Mouse (Mus musculus): ENCODE measurements around the gene Zbtb11. TPM values are rescaled to one million over a fixed set of nuclear protein-coding genes. Genes with fewer than 3 reads are reported as not detected.
"Not testable (repeated sequence)": the region's sequence is repeated elsewhere in the genome, so short reads cannot be mapped to it uniquely, and the experiment has no call there.

Zbtb11 gene
- polyA plus RNA-seq, 1 experiment, result 0.22 TPM

- Histone ChIP-seq H3K27me3 (ENCODE audit: control insufficient read depth) (no peaks in the 10 kb centered on the region), H3K4me3 (replicated peaks) (no peak overlapping the region), H3K9me3 (ENCODE audit: control insufficient read depth, low read length) (no peaks in the 10 kb centered on the region), H3K4me1 (ENCODE audit: control insufficient read depth) (peaks cover 15% of the 10 kb centered on the region), H3K36me3 (ENCODE audit: control insufficient read depth) (no peaks in the 10 kb centered on the region)
- TF ChIP-seq GATA1 (IDR thresholded peaks at IDR 0.05; ENCODE audit: low read length) (no peak), TAL1 (IDR thresholded peaks at IDR 0.05; ENCODE audit: low read length) (no peak)
These were observed 24.7 kb upstream of the Zbtb11 start for GRCm38 (mm10) chr16:55948963-55949362.

DNA sequence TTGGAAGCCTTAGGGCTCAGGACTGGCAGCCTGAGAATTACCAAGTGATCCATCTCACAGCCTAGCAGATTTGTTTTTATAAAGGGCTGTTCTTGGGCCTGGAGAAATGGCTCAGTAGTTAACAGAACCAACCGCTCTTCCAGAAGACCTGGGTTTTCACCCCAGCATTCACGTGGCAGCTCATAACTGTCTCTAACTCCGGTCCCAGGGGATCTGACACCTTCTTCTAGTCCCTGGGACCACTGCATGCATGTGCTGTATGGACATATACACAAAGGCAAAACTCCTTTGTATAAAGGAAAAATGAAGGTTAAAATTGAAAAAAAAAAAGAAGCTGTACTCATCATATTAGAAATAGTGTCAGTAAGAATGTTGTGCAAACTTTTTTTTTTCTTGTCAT, 23.2 kb upstream of the Zbtb11 start:
- peaks cover 15% of the 10 kb centered on the region for H3K4me1 ChIP-seq (ENCODE audit: control insufficient read depth)
- no peaks in the 10 kb centered on the region for H3K36me3 ChIP-seq (ENCODE audit: control insufficient read depth)
- no peak overlapping the region for H3K4me3 ChIP-seq (replicated peaks)
- H3K9me3 ChIP-seq (ENCODE audit: control insufficient read depth, low read length), result no peaks in the 10 kb centered on the region
- TF ChIP-seq TAL1 (IDR thresholded peaks at IDR 0.05; ENCODE audit: low read length) (no peak), GATA1 (IDR thresholded peaks at IDR 0.05; ENCODE audit: low read length) (no peak)
- no peaks in the 10 kb centered on the region for H3K27me3 ChIP-seq (ENCODE audit: control insufficient read depth)

GRCm38 (mm10) chr16:55950946-55951678, 22.6 kb upstream of the Zbtb11 start:
- H3K4me1 ChIP-seq (ENCODE audit: control insufficient read depth), result peaks cover 15% of the 10 kb centered on the region
- H3K27me3 ChIP-seq (ENCODE audit: control insufficient read depth), result no peaks in the 10 kb centered on the region
- TF ChIP-seq TAL1 (IDR thresholded peaks at IDR 0.05; ENCODE audit: low read length), result no peak
- TF ChIP-seq GATA1 (IDR thresholded peaks at IDR 0.05; ENCODE audit: low read length), result no peak
- H3K36me3 ChIP-seq (ENCODE audit: control insufficient read depth), result no peaks in the 10 kb centered on the region
- H3K4me3 ChIP-seq (replicated peaks), result peak overlapping the region; percentile 62
- no peaks in the 10 kb centered on the region; the same call in 1 of the 2 replicates for H3K9me3 ChIP-seq (ENCODE audit: control insufficient read depth, low read length)

GRCm38 (mm10) chr16:55951679-55952327, 21.9 kb upstream of the Zbtb11 start:
- TF ChIP-seq TAL1 (IDR thresholded peaks at IDR 0.05; ENCODE audit: low read length), result no peak
- TF ChIP-seq GATA1 (IDR thresholded peaks at IDR 0.05; ENCODE audit: low read length), result no peak
- Histone ChIP-seq H3K4me1 (ENCODE audit: control insufficient read depth) (peaks cover 15% of the 10 kb centered on the region), H3K4me3 (replicated peaks) (no peak overlapping the region), H3K36me3 (ENCODE audit: control insufficient read depth) (no peaks in the 10 kb centered on the region), H3K27me3 (ENCODE audit: control insufficient read depth) (no peaks in the 10 kb centered on the region), H3K9me3 (ENCODE audit: control insufficient read depth, low read length) (peaks cover 3% of the 10 kb centered on the region)

DNA sequence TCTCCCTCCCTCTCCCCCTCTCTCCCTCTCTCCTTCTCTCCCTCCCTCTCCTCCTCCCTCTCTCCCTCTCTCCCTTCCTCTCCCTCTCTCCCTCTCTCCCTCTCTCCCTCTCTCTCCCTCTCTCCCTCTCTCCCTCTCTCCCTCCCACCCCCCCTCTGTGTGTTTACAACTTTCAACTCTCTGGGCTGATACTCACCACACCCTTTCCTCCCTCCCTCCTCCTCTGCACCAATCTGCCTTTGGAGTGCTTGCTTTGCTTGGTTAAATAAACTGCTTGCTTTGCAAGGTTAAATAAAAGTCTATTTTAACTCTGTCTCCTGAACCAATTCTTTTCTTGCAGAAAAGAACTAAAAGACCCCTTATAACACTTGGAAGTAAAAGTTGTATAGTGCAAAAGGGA, 20.9 kb upstream of the Zbtb11 start:
- Histone ChIP-seq H3K9me3 (ENCODE audit: control insufficient read depth, low read length) (peaks cover 3% of the 10 kb centered on the region), H3K4me3 (replicated peaks) (no peak overlapping the region)

GRCm38 (mm10) chr16:55954196-55954595, 19.5 kb upstream of the Zbtb11 start:
- not testable (repeated sequence) for H3K4me3 ChIP-seq (replicated peaks); H3K27me3 ChIP-seq (ENCODE audit: control insufficient read depth); H3K36me3 ChIP-seq (ENCODE audit: control insufficient read depth); H3K9me3 ChIP-seq (ENCODE audit: control insufficient read depth, low read length)
- H3K4me1 ChIP-seq (ENCODE audit: control insufficient read depth), result peaks cover 13% of the 10 kb centered on the region

More for the DNA sequence above, 20.9 kb upstream of the Zbtb11 start:
- Histone ChIP-seq H3K27me3 (ENCODE audit: control insufficient read depth) (no peaks in the 10 kb centered on the region), H3K4me1 (ENCODE audit: control insufficient read depth) (peaks cover 15% of the 10 kb centered on the region), H3K36me3 (ENCODE audit: control insufficient read depth) (no peaks in the 10 kb centered on the region)
- TF ChIP-seq GATA1 (IDR thresholded peaks at IDR 0.05; ENCODE audit: low read length) (no peak), TAL1 (IDR thresholded peaks at IDR 0.05; ENCODE audit: low read length) (no peak)

DNA sequence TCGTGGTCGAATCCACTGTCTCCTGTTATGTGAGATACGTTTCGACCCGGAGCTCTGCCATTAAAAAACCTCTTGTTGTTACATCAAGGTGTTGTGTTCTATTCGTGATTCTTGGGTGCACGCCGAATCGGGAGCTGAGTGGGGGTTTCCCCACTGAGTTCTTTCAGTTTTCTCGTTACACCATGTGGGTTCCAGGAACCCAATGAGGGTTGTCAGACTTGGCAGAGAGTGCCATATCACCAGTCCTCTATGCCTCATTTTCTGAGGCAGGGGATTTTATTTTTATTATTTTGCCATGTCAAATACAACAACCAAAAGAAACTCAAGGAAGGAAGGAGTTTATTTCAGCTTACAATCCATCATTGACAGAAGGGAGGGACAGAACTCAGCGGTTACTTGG, 10.6 kb upstream of the Zbtb11 start:
- Histone ChIP-seq H3K4me1 (ENCODE audit: control insufficient read depth) (peaks cover 13% of the 10 kb centered on the region), H3K36me3 (ENCODE audit: control insufficient read depth) (peaks cover 10% of the 10 kb centered on the region)
- H3K4me3 ChIP-seq (replicated peaks); H3K9me3 ChIP-seq (ENCODE audit: control insufficient read depth, low read length); H3K27me3 ChIP-seq (ENCODE audit: control insufficient read depth): not testable (repeated sequence)

- no peaks in the 10 kb centered on the region for H3K9me3 ChIP-seq (ENCODE audit: control insufficient read depth, low read length)
- H3K4me1 ChIP-seq (ENCODE audit: control insufficient read depth), result peaks cover 20% of the 10 kb centered on the region
- no peak overlapping the region for H3K4me3 ChIP-seq (replicated peaks)
- H3K36me3 ChIP-seq (ENCODE audit: control insufficient read depth), result peaks cover 22% of the 10 kb centered on the region
- no peak for TF ChIP-seq TAL1 (IDR thresholded peaks at IDR 0.05; ENCODE audit: low read length)
- no peak for TF ChIP-seq GATA1 (IDR thresholded peaks at IDR 0.05; ENCODE audit: low read length)
- no peaks in the 10 kb centered on the region for H3K27me3 ChIP-seq (ENCODE audit: control insufficient read depth)
These were observed 9.3 kb upstream of the Zbtb11 start for GRCm38 (mm10) chr16:55964126-55964949.

- TF ChIP-seq GATA1 (IDR thresholded peaks at IDR 0.05; ENCODE audit: low read length) (no peak), TAL1 (IDR thresholded peaks at IDR 0.05; ENCODE audit: low read length) (no peak)
- Histone ChIP-seq H3K4me1 (ENCODE audit: control insufficient read depth) (peaks cover 29% of the 10 kb centered on the region), H3K9me3 (ENCODE audit: control insufficient read depth, low read length) (no peaks in the 10 kb centered on the region), H3K36me3 (ENCODE audit: control insufficient read depth) (peaks cover 42% of the 10 kb centered on the region), H3K27me3 (ENCODE audit: control insufficient read depth) (no peaks in the 10 kb centered on the region), H3K4me3 (replicated peaks) (peak within 1 kb of the TSS; percentile 70)
These were observed 7.3 kb upstream of the Zbtb11 start, which contains the start of gene Rpl24 for GRCm38 (mm10) chr16:55966212-55966871. Rpl24 (plus strand) TSS chr16:55966275.
